Mouse (Mus musculus): ENCODE measurements at regions not wholly inside any gene's neighbourhood (a gene's known extent, or its start where the extent isn't known, plus 50 kb on each side); places are given as distances from the start of the nearest gene placed in this dataset.

- DNase-seq (ENCODE audit: low read depth, low spot score), result no peak
These were observed 657.2 kb upstream of the Zeb2 start for GRCm38 (mm10) chr2:45774416-45774815.

GRCm38 (mm10) chr2:45757176-45757575 is 640.0 kb upstream of the Zeb2 start:
- DNase-seq (ENCODE audit: low read depth, low spot score), result no peak

DNA sequence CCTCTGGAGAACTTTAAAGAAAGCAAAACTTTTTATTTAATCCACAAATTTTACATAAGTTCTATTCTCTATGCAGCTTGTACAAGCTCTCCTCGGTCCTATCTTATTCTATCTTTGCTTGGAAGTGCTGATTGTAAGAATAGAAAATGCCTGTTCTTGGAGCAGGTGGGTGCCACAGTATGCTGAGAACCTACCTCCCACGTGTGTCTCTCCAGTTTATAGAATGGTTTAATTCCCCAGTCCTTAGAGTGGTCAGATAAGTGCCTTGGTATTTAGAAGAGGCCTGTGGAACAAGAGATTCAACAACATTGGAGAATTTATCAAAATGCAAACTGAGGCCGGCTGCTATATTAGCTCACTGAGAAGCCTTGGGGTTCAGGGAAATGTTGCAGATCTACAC is 639.2 kb upstream of the Zeb2 start:
- no peak for DNase-seq (ENCODE audit: low read depth, low spot score)

DNA sequence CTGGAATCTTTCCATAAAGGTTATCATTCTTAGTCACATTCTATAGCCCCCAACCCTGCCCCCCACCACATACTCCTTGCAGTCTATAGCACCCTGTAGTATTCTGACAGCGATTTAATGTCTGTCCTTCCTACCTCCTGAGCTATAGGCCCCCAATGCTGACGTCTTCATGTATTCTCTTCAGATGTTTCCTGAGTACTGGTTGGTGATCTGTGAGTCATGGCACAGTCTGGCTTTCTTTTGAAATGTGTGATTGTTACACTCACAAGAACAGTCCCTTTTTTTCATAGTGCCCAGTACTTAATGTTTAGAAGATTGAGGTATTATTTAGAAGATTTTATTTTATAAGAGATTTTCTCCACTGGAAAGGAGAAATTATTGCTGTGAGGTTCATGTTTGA is 634.6 kb upstream of the Zeb2 start:
- no peak for DNase-seq (ENCODE audit: low read depth, low spot score)

DNA sequence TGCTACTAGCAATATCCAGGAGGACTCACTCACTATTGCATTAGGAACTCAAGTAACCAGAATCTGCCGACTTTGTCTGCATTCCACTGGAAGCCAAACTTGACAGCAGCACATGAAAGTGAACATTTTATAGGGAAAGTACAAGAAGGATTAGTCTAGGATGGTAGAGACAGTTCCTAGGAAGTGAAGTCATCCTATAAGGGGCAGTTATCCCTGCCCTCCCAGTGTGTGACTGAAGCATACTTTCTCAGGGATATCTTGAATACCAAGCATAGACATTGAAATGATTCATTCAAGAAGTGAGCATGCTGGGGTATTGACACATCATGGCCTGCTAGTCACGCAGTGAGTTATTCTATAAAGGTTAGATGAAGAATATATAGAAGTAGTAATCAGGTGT is 632.2 kb upstream of the Zeb2 start:
- DNase-seq (ENCODE audit: low read depth, low spot score), result no peak

- DNase-seq (ENCODE audit: low read depth, low spot score), result no peak
These were observed 630.4 kb upstream of the Zeb2 start for GRCm38 (mm10) chr2:45747263-45748236.

DNA sequence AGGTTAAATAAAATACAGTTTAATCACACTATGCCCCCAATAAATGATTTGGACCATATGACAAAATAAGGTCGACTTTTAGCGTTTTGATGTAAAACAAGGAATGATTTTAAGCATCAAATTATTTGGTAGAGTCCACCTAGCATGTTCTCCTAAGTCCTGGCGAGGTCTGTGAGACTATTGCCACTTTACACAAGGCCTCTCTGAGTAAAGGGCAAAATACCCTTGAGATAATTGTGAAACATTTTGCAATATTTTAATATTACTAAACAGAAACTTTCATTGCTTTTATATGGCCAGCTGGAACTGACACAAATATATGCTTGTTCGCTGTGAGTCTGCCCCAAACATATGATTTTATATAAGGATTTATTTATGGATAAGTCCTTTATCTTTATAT is 629.4 kb upstream of the Zeb2 start:
- no peak for DNase-seq (ENCODE audit: low read depth, low spot score)

DNA sequence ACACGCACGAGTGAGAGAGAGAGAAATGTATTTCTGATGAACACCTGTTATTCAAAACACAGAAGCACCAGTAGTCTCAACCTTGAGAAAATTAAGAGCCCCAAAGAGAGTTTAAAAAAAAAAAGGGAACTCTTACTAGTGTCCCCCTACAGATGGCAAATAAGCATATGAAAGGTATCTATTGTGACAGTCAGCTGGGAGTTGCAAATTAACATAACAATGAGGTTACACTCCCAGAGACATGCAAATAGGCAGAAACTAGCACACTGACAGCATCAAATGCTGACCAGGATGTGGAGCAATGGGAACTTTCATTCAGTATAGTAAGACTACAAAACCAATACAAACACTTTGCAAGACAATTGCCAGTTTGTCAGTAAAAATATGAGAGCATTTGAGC is 619.1 kb upstream of the Zeb2 start:
- DNase-seq (ENCODE audit: low read depth, low spot score), result no peak

DNA sequence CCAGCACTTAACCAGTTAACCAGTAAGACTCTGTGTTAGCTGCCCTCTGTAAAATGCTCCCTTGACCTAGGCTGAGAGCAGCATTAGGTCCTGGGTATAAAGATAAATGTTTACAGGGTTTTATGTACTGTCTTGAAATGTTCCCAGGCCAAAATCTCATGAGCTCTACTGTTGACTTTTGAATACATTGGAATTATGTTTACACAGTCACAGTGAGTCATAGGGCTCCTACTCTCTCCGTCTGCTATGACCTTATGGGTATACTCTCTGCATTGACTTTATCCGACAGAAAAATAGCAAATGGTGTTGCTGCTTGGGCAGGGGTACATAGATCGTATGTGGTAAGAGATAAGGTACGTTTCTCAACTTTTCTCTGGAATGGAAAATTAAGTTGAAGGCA is 596.8 kb upstream of the Zeb2 start:
- no peak for DNase-seq (ENCODE audit: low read depth, low spot score)

GRCm38 (mm10) chr2:45707026-45707425 is 589.8 kb upstream of the Zeb2 start:
- no peak for DNase-seq (ENCODE audit: low read depth, low spot score)

- no peak for DNase-seq (ENCODE audit: low read depth, low spot score)
These were observed 585.3 kb upstream of the Zeb2 start for GRCm38 (mm10) chr2:45702511-45702910.

GRCm38 (mm10) chr2:45700578-45700977 is 583.4 kb upstream of the Zeb2 start:
- DNase-seq (ENCODE audit: low read depth, low spot score), result no peak

GRCm38 (mm10) chr2:45693291-45694020 is 576.3 kb upstream of the Zeb2 start:
- DNase-seq (ENCODE audit: low read depth, low spot score), result no peak

- no peak for DNase-seq (ENCODE audit: low read depth, low spot score)
These were observed 575.6 kb upstream of the Zeb2 start for GRCm38 (mm10) chr2:45692819-45693218.

DNA sequence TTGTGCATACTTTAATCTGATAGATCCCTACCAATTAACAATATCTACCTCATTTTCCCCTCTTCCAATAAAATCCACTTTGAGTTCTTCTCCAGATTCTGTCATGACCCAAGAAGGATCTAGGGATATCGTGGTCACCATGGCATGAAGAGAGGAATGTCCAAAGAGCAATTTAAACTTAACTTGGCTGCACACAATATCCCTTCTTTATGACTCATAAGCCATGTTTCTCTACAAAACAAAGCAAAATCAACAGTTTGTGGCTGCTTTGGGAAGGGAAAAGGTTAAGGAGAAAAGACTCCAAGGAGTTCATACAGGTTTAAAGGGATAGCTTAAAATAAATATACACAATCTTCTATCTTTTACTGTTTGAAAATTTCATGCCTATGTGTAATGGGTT is 571.8 kb upstream of the Zeb2 start:
- DNase-seq (ENCODE audit: low read depth, low spot score), result no peak

DNA sequence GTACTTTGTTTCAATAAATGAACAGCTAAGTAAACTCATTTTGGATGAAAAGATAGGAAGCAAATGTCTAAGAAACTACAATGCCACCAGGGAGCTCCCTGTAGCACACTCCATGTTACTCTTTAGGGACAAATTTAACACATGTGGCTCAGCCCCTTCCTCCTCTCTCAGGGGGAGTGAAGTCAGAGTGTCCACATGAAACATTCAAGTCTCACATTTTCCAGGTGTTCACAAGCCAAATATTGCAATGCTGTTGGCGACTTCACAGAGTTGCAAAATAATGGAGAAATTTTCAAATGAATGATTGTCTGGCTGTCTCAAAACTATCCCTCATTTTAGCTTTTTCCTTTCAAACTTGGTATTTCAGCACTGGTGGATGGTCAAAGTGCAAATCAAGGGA is 564.1 kb upstream of the Zeb2 start:
- DNase-seq (ENCODE audit: low read depth, low spot score), result no peak

- DNase-seq (ENCODE audit: low read depth, low spot score), result no peak
These were observed 562.1 kb upstream of the Zeb2 start for GRCm38 (mm10) chr2:45679101-45679895.

GRCm38 (mm10) chr2:45678685-45679084 is 561.5 kb upstream of the Zeb2 start:
- DNase-seq (ENCODE audit: low read depth, low spot score), result no peak

- no peak for DNase-seq (ENCODE audit: low read depth, low spot score)
These were observed 558.6 kb upstream of the Zeb2 start for GRCm38 (mm10) chr2:45675776-45676175.

DNA sequence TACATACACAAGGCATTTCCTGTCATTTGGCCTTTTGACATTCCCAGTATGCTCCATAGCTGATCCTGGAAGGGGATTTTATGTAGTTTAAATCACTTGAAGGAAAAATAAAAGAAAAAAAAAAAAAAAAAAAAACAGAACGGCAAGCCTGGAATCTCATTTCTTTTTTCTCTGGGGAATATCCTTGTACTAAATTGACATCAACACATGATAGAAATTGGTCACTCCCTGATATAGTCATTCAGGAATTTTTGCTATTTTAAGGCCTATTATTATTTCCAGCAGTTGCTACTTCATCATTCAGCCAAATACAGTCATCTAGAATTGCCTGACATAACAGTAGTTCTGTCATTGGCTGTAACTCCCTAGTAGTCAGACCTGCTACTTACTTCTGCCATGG is 538.8 kb upstream of the Zeb2 start:
- DNase-seq (ENCODE audit: low read depth, low spot score), result no peak

DNA sequence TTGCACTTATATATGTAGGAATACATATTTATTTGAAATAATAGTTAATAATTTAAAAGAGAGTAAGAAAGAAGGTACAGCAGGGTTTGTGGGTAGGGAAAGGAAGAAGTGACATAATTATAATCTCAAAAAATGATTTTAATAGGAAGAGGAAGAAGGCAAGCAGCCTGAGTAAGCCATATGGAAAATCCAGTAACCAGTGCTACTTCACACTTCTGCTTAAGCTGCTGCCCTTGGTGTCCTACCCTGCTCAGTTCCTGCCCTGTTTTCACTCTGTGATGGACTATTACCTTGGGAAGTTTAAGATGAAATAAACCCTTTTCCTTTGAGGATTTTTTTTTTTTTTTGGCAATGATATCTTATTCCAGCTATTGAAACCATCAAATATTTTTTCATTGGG is 537.5 kb upstream of the Zeb2 start:
- DNase-seq (ENCODE audit: low read depth, low spot score), result no peak

GRCm38 (mm10) chr2:45652977-45653376 is 535.8 kb upstream of the Zeb2 start:
- no peak for DNase-seq (ENCODE audit: low read depth, low spot score)

Data from retina, adult 2 months (tissue).